8 mouse cellular contexts compared by ENCODE assay signal in the genomic region with DNA sequence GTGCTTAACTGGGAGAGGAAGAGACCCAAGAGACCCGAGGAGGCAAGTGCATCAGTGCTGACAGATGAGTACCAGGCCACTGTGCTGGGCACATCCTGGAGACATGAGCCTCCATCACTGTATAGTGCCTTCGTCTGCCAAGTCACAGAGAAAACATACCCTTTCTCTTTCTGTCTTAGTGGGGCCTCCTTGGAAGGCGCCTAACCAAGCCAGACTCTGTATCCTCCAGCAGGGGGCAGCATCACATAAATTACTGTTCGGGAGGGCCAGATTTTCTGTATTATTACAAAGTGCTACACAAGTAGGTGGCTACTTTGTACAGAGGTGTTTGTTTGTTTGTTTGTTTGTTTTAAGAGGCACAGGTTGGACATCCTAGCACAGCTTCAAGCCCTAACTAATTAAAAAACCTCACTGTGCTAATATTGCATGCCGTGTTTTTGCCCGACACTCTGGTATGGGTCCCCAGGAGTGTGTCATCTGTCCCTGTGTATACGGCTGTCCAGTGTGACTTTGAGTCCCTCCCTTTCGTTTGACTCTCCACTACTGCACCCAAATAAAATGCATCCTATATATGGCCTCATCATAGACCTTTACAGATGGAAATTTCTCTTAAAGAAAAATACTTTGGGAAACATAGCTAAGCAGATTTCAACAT. TPM values are rescaled to one million over a fixed set of nuclear protein-coding genes. Genes with fewer than 3 reads are reported as not detected.
DNase-seq lines count a peak whose midpoint lies in the region; ATAC-seq and TF ChIP-seq lines count a peak whose summit lies in the region.

No protein-coding gene starts in this region.

- peaks cover 0 to 10% of the 10 kb centered on the region in 2 experiments; a peak in 2 of 4 replicates for H3K36me3 ChIP-seq in MEL (ENCODE audit: control insufficient read depth in 1 of 2, insufficient read depth in 2 of 2, low read length in 2 of 2)
- H3K36me3 ChIP-seq in forebrain, embryonic 14.5 days (ENCODE audit: control insufficient read depth, insufficient read depth, low read length) = no peaks in the 10 kb centered on the region
- no peaks in the 10 kb centered on the region for H3K36me3 ChIP-seq in hindbrain, embryonic 14.5 days (replicated peaks; ENCODE audit: control insufficient read depth, insufficient read depth)

- peaks cover 0 to 11% of the 10 kb centered on the region in 2 experiments; a peak in 3 of 4 replicates for H3K4me1 ChIP-seq in MEL (ENCODE audit: control insufficient read depth in 1 of 2, insufficient read depth in 2 of 2, low read length in 2 of 2)
- H3K4me1 ChIP-seq in forebrain, embryonic 14.5 days (ENCODE audit: control insufficient read depth, insufficient read depth, low read length) = no peaks in the 10 kb centered on the region
- no peaks in the 10 kb centered on the region for H3K4me1 ChIP-seq in hindbrain, embryonic 14.5 days (replicated peaks; ENCODE audit: control insufficient read depth, insufficient read depth, low read length)

- no peaks in the 10 kb centered on the region; a peak in 1 of 4 replicates for H3K27me3 ChIP-seq in MEL (ENCODE audit: control insufficient read depth in 1 of 2, insufficient read depth in 2 of 2, low read length in 2 of 2)
- H3K27me3 ChIP-seq in forebrain, embryonic 14.5 days (replicated peaks; ENCODE audit: control insufficient read depth, insufficient read depth, low read length) = no peaks in the 10 kb centered on the region
- no peaks in the 10 kb centered on the region for H3K27me3 ChIP-seq in hindbrain, embryonic 14.5 days (ENCODE audit: control insufficient read depth, insufficient read depth, low read length)

- no peak for TF ChIP-seq POLR2A in MEL (IDR thresholded peaks at IDR 0.05; ENCODE audit: control insufficient read depth in 1 of 2, insufficient read depth in 1 of 2, low read depth in 1 of 2, low read length in 2 of 2, poor library complexity in 1 of 2)

- no peak overlapping the region for H3K4me3 ChIP-seq in MEL (ENCODE audit: control insufficient read depth in 1 of 2, insufficient read depth in 1 of 2, low read depth in 2 of 2, low read length in 2 of 2)
- no peak overlapping the region for H3K4me3 ChIP-seq in forebrain, embryonic 14.5 days (ENCODE audit: low read depth, low read length)
- H3K4me3 ChIP-seq in hindbrain, embryonic 14.5 days (replicated peaks; ENCODE audit: low read length) = no peak overlapping the region

- no peak overlapping the region for H3K27ac ChIP-seq in MEL (ENCODE audit: control insufficient read depth, low read depth, low read length)
- H3K27ac ChIP-seq in forebrain, embryonic 14.5 days (ENCODE audit: low read depth, low read length) = no peak overlapping the region
- no peak overlapping the region for H3K27ac ChIP-seq in hindbrain, embryonic 14.5 days

- H3K4me2 ChIP-seq in forebrain, embryonic 14.5 days (ENCODE audit: low read length) = no peak overlapping the region
- H3K4me2 ChIP-seq in hindbrain, embryonic 14.5 days (replicated peaks) = no peak overlapping the region

- DNase-seq in MEL (ENCODE audit: low read depth, low spot score) = peak; percentile 78
- peak; percentile 16 for DNase-seq in c-Kit-negative CD71-positive TER-119-positive erythroid progenitor cells, embryonic 14.5 days (ENCODE audit: low read depth, low spot score)
- peak; percentile 91 for DNase-seq in forebrain, embryonic 14.5 days (ENCODE audit: low spot score)
- peak; percentile 96 for DNase-seq in hindbrain, embryonic 14.5 days (ENCODE audit: low spot score)
- DNase-seq in layer of hippocampus, postnatal 25 days (ENCODE audit: extremely low spot score in 1 of 2, low spot score in 1 of 2) = peak; percentile 67 to 90
- peak; percentile 70 for DNase-seq in right cerebral cortex, postnatal 25 days
- peak; percentile 55 to 78 for DNase-seq in urinary bladder, postnatal 4 days (ENCODE audit: low spot score in 2 of 2)

- ATAC-seq in forebrain, embryonic 14.5 days = peak; percentile 90
- peak; percentile 87 for ATAC-seq in hindbrain, embryonic 14.5 days (ENCODE audit: low FRiP score)
- peak; percentile 75 for ATAC-seq in megakaryocyte-erythroid progenitor cell, adult 5-6 weeks (replicated peaks; ENCODE audit: low FRiP score, low TSS enrichment, poor library complexity, severe bottlenecking)

- peak; percentile 82 to 93 (median 83) for TF ChIP-seq CTCF in MEL (IDR thresholded peaks at IDR 0.05 in 2 of 3, conservative IDR thresholded peaks at IDR 0.05 in 1 of 3; ENCODE audit: control insufficient read depth in 1 of 3, insufficient read depth in 1 of 3, low read depth in 2 of 3, low read length in 3 of 3, poor library complexity in 1 of 3, severe bottlenecking in 1 of 3)

- no peak for TF ChIP-seq EP300 in MEL (IDR thresholded peaks at IDR 0.05; ENCODE audit: low read depth in 1 of 2, low read length in 2 of 2)

- H3K79me2 ChIP-seq in MEL (ENCODE audit: control insufficient read depth, insufficient read depth, low read length, poor library complexity) = no peaks in the 10 kb centered on the region

- peak; percentile 95 for TF ChIP-seq RAD21 in MEL (IDR thresholded peaks at IDR 0.05; ENCODE audit: low read depth, low read length)

- whole genome bisulfite sequencing in forebrain, embryonic 14.5 days = 39% methylated on average over 8 of the region's 8 CpGs
- 38% methylated on average over 8 of the region's 8 CpGs for WGBS in hindbrain, embryonic 14.5 days

- H3K9ac ChIP-seq in MEL (ENCODE audit: control insufficient read depth, low read depth, low read length, poor library complexity, severe bottlenecking) = no peak overlapping the region
- H3K9ac ChIP-seq in forebrain, embryonic 14.5 days (ENCODE audit: low read length) = peak overlapping the region; percentile 49; the same call in 1 of the 2 replicates
- 0 out of 2 replicates have a peak overlapping the region, but pooled peaks have one; percentile 26 for H3K9ac ChIP-seq in hindbrain, embryonic 14.5 days

- H3K9me3 ChIP-seq in MEL (replicated peaks; ENCODE audit: insufficient read depth, low read length) = no peaks in the 10 kb centered on the region
- H3K9me3 ChIP-seq in forebrain, embryonic 14.5 days (replicated peaks; ENCODE audit: control insufficient read depth, low read length) = no peaks in the 10 kb centered on the region
- H3K9me3 ChIP-seq in hindbrain, embryonic 14.5 days (ENCODE audit: control insufficient read depth, low read length) = no peaks in the 10 kb centered on the region

TF ChIP-seq in MEL, 35 proteins besides CTCF, POLR2A, EP300 and RAD21 (continues in another document):
- TF ChIP-seq NRF1 (IDR thresholded peaks at IDR 0.05; ENCODE audit: insufficient read depth, low read depth, low read length, poor library complexity, severe bottlenecking) (no peak), MAX (IDR thresholded peaks at IDR 0.05; ENCODE audit: low read length) (no peak), SMC3 (IDR thresholded peaks at IDR 0.05; ENCODE audit: low read depth, low read length) (peak; percentile 93), CHD2 (IDR thresholded peaks at IDR 0.05; ENCODE audit: low read length) (no peak), MAZ (IDR thresholded peaks at IDR 0.05; ENCODE audit: low read depth, low read length) (0 out of 2 replicates have a peak, but pooled peaks have one; percentile 47), TCF12 (IDR thresholded peaks at IDR 0.05; ENCODE audit: low read depth, low read length) (no peak), KAT2A (conservative IDR thresholded peaks at IDR 0.05; ENCODE audit: low read depth, low read length) (no peak), USF1 (IDR thresholded peaks at IDR 0.05; ENCODE audit: low read depth, low read length) (no peak), POLR2AphosphoS5 (IDR thresholded peaks at IDR 0.05; ENCODE audit: borderline replicate concordance, low read depth, low read length) (no peak), GATA1 (IDR thresholded peaks at IDR 0.05; ENCODE audit: low read depth, low read length) (no peak), GABPA (IDR thresholded peaks at IDR 0.05; ENCODE audit: low read depth, low read length) (no peak), MEF2A (IDR thresholded peaks at IDR 0.05; ENCODE audit: extremely low read depth, insufficient replicate concordance, low read depth, low read length, poor library complexity, severe bottlenecking) (no peak), MXI1 (IDR thresholded peaks at IDR 0.05; ENCODE audit: low read depth, low read length) (no peak), USF2 (IDR thresholded peaks at IDR 0.05; ENCODE audit: borderline replicate concordance in 1 of 2, insufficient read depth in 1 of 2, low read depth in 1 of 2, low read length in 2 of 2) (no peak), TBP (IDR thresholded peaks at IDR 0.05; ENCODE audit: low read depth, low read length) (no peak), HCFC1 (IDR thresholded peaks at IDR 0.05; ENCODE audit: low read depth, low read length) (no peak), CHD1 (IDR thresholded peaks at IDR 0.05; ENCODE audit: low read depth, low read length) (no peak), TAL1 (IDR thresholded peaks at IDR 0.05; ENCODE audit: low read length) (no peak), ZC3H11A (IDR thresholded peaks at IDR 0.05; ENCODE audit: low read depth, low read length) (peak; percentile 92), POLR2AphosphoS2 (IDR thresholded peaks at IDR 0.05; ENCODE audit: low read length) (no peak), UBTF (IDR thresholded peaks at IDR 0.05; ENCODE audit: borderline replicate concordance, insufficient read depth, low read depth, low read length) (no peak)

RNA-seq across cellular contexts. Expression of gene Lgals8, which starts 9.1 kb away (rescaled TPM):
- total RNA-seq in MEL (2012; rRNA removed) = 12.9 and 18.0 TPM in 2 replicates
- polyA plus RNA-seq in MEL (2012; ENCODE audit: insufficient read depth in 1 of 2, insufficient read length in 2 of 2, low read depth in 1 of 2, low replicate concordance in 2 of 2, missing spikeins in 1 of 2) = 10 to 100 TPM in 1 of 2 experiments, not detected in 1; 23.7 TPM
- 10.7 and 15.6 TPM in 2 replicates for polyA plus RNA-seq in forebrain, embryonic 14.5 days (2014; fragmentation: Nextera tagmentation; extraction: Ambion mirVana)
- polyA plus RNA-seq in hindbrain, embryonic 14.5 days (2014; fragmentation: Nextera tagmentation; extraction: Ambion mirVana) = 24.4 and 26.3 TPM in 2 replicates
- 10 to 100 TPM; 27.1 to 34.3 TPM for total RNA-seq in layer of hippocampus, postnatal 25 days (2021)
- total RNA-seq in megakaryocyte-erythroid progenitor cell, adult 5-6 weeks (2014; fragmentation: Nextera tagmentation) = 23.0 and 39.7 TPM in 2 replicates
- 21.7 and 50.3 TPM in 2 replicates for total RNA-seq in megakaryocyte-erythroid progenitor cell, adult 5-6 weeks (2017)

RNA-seq across cellular contexts. Expression of gene Edaradd, which starts 46.4 kb away (rescaled TPM):
- not detected in 2 replicates for total RNA-seq in MEL (2012; rRNA removed)
- under 1 TPM in 1 of 2 experiments, not detected in 1; 0.04 TPM for polyA plus RNA-seq in MEL (2012; ENCODE audit: insufficient read depth in 1 of 2, insufficient read length in 2 of 2, low read depth in 1 of 2, low replicate concordance in 2 of 2, missing spikeins in 1 of 2)
- 1.0 and 1.5 TPM in 2 replicates for polyA plus RNA-seq in forebrain, embryonic 14.5 days (2014; fragmentation: Nextera tagmentation; extraction: Ambion mirVana)
- polyA plus RNA-seq in hindbrain, embryonic 14.5 days (2014; fragmentation: Nextera tagmentation; extraction: Ambion mirVana) = 1.8 and 2.0 TPM in 2 replicates
- under 1 TPM; 0.22 to 0.28 TPM for total RNA-seq in layer of hippocampus, postnatal 25 days (2021)
- total RNA-seq in megakaryocyte-erythroid progenitor cell, adult 5-6 weeks (2014; fragmentation: Nextera tagmentation) = 0.07 TPM in 1 of 2 replicates, not detected in the other
- not detected in 2 replicates for total RNA-seq in megakaryocyte-erythroid progenitor cell, adult 5-6 weeks (2017)

Comparison
In these comparisons a context has a peak if more than half of its experiments do, and no peak if none do; other contexts are left out.
1. DNase-seq: peak in every context shown above with its lines; median percentile 96 in hindbrain, embryonic 14.5 days; 91 in forebrain, embryonic 14.5 days; 78 in layer of hippocampus, postnatal 25 days; 78 in MEL; 70 in right cerebral cortex, postnatal 25 days; 66 in urinary bladder, postnatal 4 days; 16 in c-Kit-negative CD71-positive TER-119-positive erythroid progenitor cells, embryonic 14.5 days.